ENCODE assay signal across 16 mouse cellular contexts in the genomic region with DNA sequence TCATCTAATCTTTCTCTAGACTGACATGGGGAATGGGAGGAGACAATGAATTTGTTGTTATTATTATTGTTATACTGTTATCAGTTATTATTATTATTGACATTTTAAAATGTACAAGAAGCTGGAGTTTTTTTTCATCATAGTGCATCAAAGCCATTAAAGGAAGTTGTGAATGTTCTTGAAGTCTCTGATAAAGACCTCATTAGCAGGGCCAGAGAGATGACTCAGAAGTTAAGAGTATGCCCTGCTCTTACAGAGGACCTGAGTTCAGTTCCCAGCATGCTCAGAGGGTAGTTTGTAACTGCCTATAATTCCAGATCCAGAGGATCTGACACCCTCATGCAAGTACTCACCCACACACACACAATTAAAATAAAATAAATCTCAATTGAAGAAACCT. TPM values are rescaled to one million over a fixed set of nuclear protein-coding genes. Genes with fewer than 3 reads are reported as not detected.
"Had no signal": no experiment of that assay in that cellular context is flagged by ENCODE, and none has a peak within 500 bp of the region (broad histone marks: within the 10 kb centered on the region; RNA-seq: fewer than 3 reads in every experiment).

No protein-coding gene starts in this region.

- H3K27ac ChIP-seq: neural tube, embryonic 13.5 days; neural tube, embryonic 15.5 days; stomach, embryonic 15.5 days had no signal

- H3K4me3 ChIP-seq: neural tube, embryonic 13.5 days; neural tube, embryonic 15.5 days; stomach, embryonic 15.5 days had no signal

- H3K9me3 ChIP-seq: neural tube, embryonic 13.5 days; neural tube, embryonic 15.5 days; stomach, embryonic 15.5 days had no signal

- H3K4me1 ChIP-seq: neural tube, embryonic 13.5 days; neural tube, embryonic 15.5 days had no signal

- H3K27me3 ChIP-seq: neural tube, embryonic 13.5 days; neural tube, embryonic 15.5 days; stomach, embryonic 15.5 days had no signal

- H3K9ac ChIP-seq: neural tube, embryonic 13.5 days; neural tube, embryonic 15.5 days; stomach, embryonic 15.5 days had no signal

- H3K36me3 ChIP-seq: neural tube, embryonic 13.5 days; neural tube, embryonic 15.5 days; stomach, embryonic 15.5 days had no signal

- H3K4me2 ChIP-seq: neural tube, embryonic 13.5 days; neural tube, embryonic 15.5 days; stomach, embryonic 15.5 days had no signal

- DNase-seq: retina, postnatal 1 day; right cerebral cortex, adult 18-20 months; right cerebral cortex, postnatal 14 days; right cerebral cortex, postnatal 25 days; right cerebral cortex, postnatal 4 days; spleen, adult 18-20 months; thymus, adult 18-20 months; thymus, adult 2 months; thymus, postnatal 14 days; thymus, postnatal 25 days; thymus, postnatal 36 days; thymus, postnatal 4 days had no signal

RNA-seq across cellular contexts. Expression of a gene that starts 11.2 kb away (rescaled TPM):
- polyA plus RNA-seq: small intestine, adult 2 months had no signal
